Mouse (Mus musculus): ENCODE results near the gene Akap7. TPM values are rescaled to one million over a fixed set of nuclear protein-coding genes. Genes with fewer than 3 reads are reported as not detected.

Gene Akap7
- polyA plus RNA-seq, 1 experiment from 2014 or later: 24.0 TPM

DNA sequence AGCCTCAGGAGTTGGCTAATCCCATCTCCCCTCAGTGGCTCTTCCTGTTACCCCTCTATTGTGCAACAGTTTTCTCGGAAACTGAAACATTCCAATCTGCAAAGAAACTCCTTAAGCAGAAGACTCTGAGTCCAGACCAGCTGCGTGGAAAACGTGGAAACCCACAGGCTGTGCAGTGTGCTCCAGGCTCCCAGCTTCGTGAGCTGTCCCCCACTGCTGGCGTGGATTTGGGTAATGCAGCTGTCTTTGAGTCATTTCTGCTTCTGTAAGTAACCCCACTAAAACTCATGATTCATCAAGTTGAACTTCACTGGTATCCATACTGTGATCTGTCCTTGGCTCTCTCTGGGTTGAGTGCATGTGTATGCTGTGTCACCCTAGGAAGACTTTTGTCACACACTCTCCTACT is 179.2 kb downstream of the Akap7 start:
- Histone ChIP-seq H3K4me1 (no peaks in the 10 kb centered on the region), H3K36me3 (no peaks in the 10 kb centered on the region), H3K4me3 (no peak overlapping the region), H3K27ac (no peak overlapping the region), H3K9me3 (no peaks in the 10 kb centered on the region), H3K27me3 (replicated peaks) (no peaks in the 10 kb centered on the region), H3K4me2 (replicated peaks) (no peak overlapping the region), H3K9ac (no peak overlapping the region)
- WGBS: 85% methylated on average over 5 of the region's 5 CpGs
- ATAC-seq (ENCODE audit: low FRiP score, low read depth): no peak

- ATAC-seq (ENCODE audit: low FRiP score, low read depth): no peak
- Histone ChIP-seq H3K27me3 (replicated peaks) (no peaks in the 10 kb centered on the region), H3K9ac (no peak overlapping the region), H3K9me3 (no peaks in the 10 kb centered on the region), H3K27ac (no peak overlapping the region), H3K4me1 (no peaks in the 10 kb centered on the region), H3K4me2 (replicated peaks) (no peak overlapping the region), H3K36me3 (no peaks in the 10 kb centered on the region), H3K4me3 (no peak overlapping the region)
- WGBS: 86% methylated on average over 2 of the region's 2 CpGs
These were observed 181.6 kb downstream of the Akap7 start for GRCm38 (mm10) chr10:25126035-25126434.

DNA sequence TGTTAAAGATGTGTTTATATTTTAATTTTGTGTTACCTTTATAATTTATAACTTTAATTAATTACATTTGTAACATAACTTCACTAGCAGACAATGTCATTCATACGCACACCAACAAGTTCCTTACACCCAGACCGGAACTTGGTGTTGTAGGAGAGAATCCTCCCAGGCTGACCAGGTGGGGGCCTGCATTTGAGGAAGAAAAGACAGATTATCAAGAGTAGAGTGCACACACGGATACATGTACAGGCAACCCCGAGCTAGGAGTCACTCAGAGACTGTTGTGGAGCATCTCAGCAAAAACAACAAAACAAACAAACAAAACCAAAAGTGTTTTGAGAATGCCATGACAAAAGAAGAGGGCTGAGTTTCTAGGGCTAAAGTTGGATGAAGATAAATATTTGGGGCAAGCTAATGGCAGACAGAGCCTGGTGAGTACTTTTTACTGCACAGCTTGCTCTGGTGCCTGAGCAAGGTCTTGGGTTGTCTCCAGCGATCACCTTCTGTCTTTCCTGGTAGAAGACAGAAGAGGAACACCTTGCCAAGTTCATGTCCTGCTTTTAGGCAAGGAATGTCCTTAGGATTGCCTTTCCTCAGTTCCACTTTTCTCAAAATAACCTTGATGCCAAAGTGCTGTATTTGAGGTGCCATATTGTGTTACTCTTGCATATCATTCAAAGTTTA is 186.7 kb downstream of the Akap7 start:
- H3K4me3 ChIP-seq: no peak overlapping the region
- WGBS: 90% methylated on average over 5 of the region's 5 CpGs

More for the DNA sequence above, 186.7 kb downstream of the Akap7 start:
- ATAC-seq (ENCODE audit: low FRiP score, low read depth): no peak
- H3K9ac ChIP-seq: no peak overlapping the region
- H3K36me3 ChIP-seq: no peaks in the 10 kb centered on the region
- no peak overlapping the region for H3K4me2 ChIP-seq (replicated peaks)
- no peaks in the 10 kb centered on the region for H3K27me3 ChIP-seq (replicated peaks)
- no peaks in the 10 kb centered on the region for H3K4me1 ChIP-seq
- no peak overlapping the region for H3K27ac ChIP-seq
- H3K9me3 ChIP-seq: no peaks in the 10 kb centered on the region

Other genes starting within 250 kb of the Akap7 start
- gene Epb41l2, start 51.9 kb upstream of the Akap7 start, polyA plus RNA-seq (2016; fragmentation: Nextera tagmentation; extraction: Ambion mirVana): 36.5 and 40.2 TPM in 2 replicates
- not detected in 2 replicates for gene Smlr1, start 228.4 kb upstream of the Akap7 start, polyA plus RNA-seq (2016; fragmentation: Nextera tagmentation; extraction: Ambion mirVana)